Mouse (Mus musculus) spleen, postnatal 4 days (tissue): ENCODE measurements around the gene Ssbp3.

ENCODE experiments used
- DNase-seq, 2 experiments: peaks; one replicate each; pipeline ENCODE4 v3.0.0; 2022; ENCODE audit warnings: low spot score in 2 of 2

Ssbp3 gene

GRCm38 (mm10) chr4:106959506-106960302 lies 49.2 kb downstream of the Ssbp3 start:
- no peak for DNase-seq

- no peak for DNase-seq
Measured at GRCm38 (mm10) chr4:106960476-106960875, 50.0 kb downstream of the Ssbp3 start.

- no peak for DNase-seq
Measured at GRCm38 (mm10) chr4:106961321-106961720, 50.8 kb downstream of the Ssbp3 start.

GRCm38 (mm10) chr4:106964356-106964755 lies 53.9 kb downstream of the Ssbp3 start:
- no peak for DNase-seq

GRCm38 (mm10) chr4:106964996-106965395 lies 54.5 kb downstream of the Ssbp3 start:
- no peak for DNase-seq

GRCm38 (mm10) chr4:106966443-106966842 lies 55.9 kb downstream of the Ssbp3 start:
- DNase-seq, result no peak

- DNase-seq, result no peak
Measured at GRCm38 (mm10) chr4:106968910-106969309, 58.4 kb downstream of the Ssbp3 start.

GRCm38 (mm10) chr4:106970786-106971185 lies 60.3 kb downstream of the Ssbp3 start:
- DNase-seq, result no peak

GRCm38 (mm10) chr4:106972061-106972460 lies 61.6 kb downstream of the Ssbp3 start:
- no peak for DNase-seq

GRCm38 (mm10) chr4:106972461-106973384 lies 62.2 kb downstream of the Ssbp3 start:
- DNase-seq, result no peak

- no peak for DNase-seq
Measured at GRCm38 (mm10) chr4:106975324-106975723, 64.8 kb downstream of the Ssbp3 start.

- DNase-seq, result no peak
Measured at GRCm38 (mm10) chr4:106975890-106976289, 65.4 kb downstream of the Ssbp3 start.

- DNase-seq, result no peak
Measured at GRCm38 (mm10) chr4:106976576-106976975, 66.1 kb downstream of the Ssbp3 start.

- no peak for DNase-seq
Measured at GRCm38 (mm10) chr4:106977218-106977651, 66.7 kb downstream of the Ssbp3 start.

GRCm38 (mm10) chr4:106978376-106978775 lies 67.9 kb downstream of the Ssbp3 start:
- DNase-seq, result no peak

GRCm38 (mm10) chr4:106980669-106981068 lies 70.2 kb downstream of the Ssbp3 start:
- no peak for DNase-seq

GRCm38 (mm10) chr4:106981385-106982103 lies 71.0 kb downstream of the Ssbp3 start:
- DNase-seq, result no peak

- DNase-seq, result no peak
Measured at GRCm38 (mm10) chr4:106982344-106983121, 72.0 kb downstream of the Ssbp3 start.

GRCm38 (mm10) chr4:106983908-106984515 lies 73.5 kb downstream of the Ssbp3 start:
- no peak for DNase-seq

- no peak for DNase-seq
Measured at GRCm38 (mm10) chr4:106985289-106985688, 74.8 kb downstream of the Ssbp3 start.
